Mouse (Mus musculus): ENCODE results near the gene Nfatc2ip.
"Not testable (repeated sequence)": the region's sequence is repeated elsewhere in the genome, so short reads cannot be mapped to it uniquely, and the experiment has no call there.

The Nfatc2ip gene

DNA sequence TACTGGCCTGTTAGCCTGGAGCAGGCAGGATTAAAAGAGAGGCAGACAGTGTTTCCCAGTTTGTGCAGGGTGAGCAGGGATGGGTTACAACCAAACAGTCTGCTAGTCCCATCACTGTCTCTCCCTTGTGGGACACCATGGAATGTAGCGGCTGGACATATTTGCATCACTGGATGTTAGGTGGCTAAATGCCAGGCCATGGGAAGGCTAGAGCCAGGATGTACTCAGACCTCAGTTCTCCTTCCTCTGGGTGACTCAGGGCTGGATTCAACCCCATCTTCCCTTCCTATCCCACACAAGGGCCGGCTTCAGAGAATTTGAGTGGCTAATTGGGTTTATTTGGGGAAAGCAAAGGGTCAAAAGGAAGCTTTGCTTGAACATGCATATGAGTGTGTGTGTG, 12.1 kb upstream of the Nfatc2ip start:
- DNase-seq (ENCODE audit: low read depth, low spot score), result no peak

DNA sequence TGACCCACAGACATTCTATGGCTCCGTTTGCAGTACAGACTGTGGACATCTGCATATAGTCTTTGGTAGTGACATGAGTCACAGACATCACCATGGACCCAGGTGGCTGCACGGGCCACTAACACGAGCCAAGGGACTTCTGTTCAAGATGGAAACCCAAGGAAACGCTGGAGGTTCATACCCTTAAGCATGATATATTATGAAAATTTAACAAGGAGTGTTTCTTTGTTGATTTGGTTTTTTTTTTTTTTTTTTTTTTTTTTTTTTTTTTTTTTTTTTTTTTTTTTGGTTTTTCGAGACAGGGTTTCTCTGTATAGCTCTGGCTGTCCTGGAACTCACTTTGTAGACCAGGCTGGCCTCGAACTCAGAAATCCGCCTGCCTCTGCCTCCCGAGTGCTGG, 6.0 kb upstream of the Nfatc2ip start:
- not testable (repeated sequence) for DNase-seq (ENCODE audit: low read depth, low spot score)

DNA sequence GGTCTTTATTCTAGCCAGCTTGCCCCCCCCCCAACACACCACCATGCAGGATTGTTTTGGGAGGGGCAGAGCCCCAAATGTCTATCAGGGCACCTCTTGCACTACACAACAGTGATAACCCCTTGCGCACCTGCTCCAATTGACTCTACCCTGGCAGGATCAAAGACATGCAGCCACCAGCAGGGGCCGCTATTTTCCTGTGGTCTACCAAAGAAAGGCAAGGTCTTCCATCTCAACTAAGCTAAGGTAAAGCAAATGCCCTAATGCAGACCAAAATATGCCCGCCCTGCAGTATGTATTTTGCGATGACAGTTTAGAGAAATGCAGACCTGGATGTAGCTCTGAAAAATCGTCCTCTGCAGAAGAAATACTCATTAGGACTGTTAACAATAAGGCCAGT, 3.0 kb upstream of the Nfatc2ip start:
- peak; percentile 87 for DNase-seq (ENCODE audit: low read depth, low spot score)

DNA sequence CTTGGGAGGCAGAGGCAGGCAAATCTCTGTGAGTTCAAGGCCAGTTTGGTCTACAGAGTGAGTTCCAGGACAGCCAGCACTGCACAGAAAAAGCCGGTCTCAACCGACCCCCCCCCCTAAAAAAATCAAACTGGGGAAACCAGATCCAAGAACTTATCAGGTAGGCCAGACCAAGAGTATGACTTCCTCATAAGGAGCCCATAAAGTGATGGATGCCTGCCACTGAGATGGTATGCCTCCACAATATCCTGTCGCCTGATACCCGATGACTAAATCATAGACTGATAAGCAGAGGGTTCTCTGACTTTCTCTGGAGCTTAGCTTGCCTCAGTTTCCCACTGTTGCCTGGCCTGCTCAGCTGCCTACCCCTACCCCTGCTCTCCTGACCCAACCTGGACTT, 1.3 kb upstream of the Nfatc2ip start:
- no peak for DNase-seq (ENCODE audit: low read depth, low spot score)

DNA sequence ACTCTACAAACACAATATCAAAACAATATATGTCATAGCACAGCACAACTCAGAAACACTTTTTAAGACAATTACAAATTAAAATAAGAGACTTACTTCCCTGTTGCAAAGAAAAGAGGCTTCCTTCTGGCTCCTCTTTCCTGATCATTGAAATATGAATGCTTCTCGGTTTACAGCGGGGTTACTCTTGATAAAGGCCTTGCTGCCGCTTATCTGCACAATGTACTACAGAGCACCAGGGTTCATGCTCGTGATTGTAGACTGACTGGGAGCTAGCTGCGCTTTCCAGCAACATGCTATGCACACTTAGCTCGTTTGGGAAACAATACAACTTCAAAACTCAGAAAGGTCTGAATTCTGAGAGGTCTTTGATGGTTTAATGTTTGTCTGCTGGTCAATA, 684 bp upstream of the Nfatc2ip start:
- DNase-seq (ENCODE audit: low read depth, low spot score), result no peak

DNA sequence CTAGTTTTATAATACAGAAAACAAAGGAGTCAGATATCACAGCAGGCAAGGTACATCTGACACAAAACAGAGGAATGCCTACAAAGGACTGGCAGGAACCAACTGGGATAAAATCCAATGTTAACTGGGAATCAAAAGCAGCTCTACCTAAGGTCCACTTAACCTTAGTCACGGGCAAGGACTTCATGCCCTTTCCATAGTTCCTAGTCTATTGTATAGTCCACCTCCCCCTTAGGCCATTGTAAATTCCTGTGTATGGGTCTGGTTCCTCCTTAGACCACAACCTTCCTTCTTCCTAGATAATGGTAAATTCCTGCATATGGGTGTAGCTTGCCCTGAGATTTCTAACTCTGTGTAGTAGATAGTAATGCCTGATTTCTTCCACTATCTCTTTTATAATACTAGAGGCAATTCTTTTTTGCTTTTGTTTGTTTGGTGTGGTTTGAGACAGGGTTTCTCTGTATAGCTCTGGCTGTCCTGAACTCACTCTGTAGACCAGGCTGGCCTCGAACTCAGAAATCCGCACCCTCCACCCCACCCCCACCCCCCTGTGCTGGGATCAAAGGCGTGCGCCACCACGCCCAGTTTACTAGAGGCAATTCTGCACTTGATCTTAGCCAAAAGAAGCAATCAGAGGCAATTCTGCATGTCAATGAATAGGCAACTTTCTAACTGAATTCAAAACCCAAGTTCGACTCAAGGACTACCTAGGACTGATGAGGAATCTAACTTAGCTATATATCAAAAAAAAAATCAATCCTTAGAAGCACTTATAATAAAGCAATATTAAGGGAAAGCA, 4.3 kb downstream of the Nfatc2ip start:
- DNase-seq (ENCODE audit: low read depth, low spot score), result not testable (repeated sequence)

DNA sequence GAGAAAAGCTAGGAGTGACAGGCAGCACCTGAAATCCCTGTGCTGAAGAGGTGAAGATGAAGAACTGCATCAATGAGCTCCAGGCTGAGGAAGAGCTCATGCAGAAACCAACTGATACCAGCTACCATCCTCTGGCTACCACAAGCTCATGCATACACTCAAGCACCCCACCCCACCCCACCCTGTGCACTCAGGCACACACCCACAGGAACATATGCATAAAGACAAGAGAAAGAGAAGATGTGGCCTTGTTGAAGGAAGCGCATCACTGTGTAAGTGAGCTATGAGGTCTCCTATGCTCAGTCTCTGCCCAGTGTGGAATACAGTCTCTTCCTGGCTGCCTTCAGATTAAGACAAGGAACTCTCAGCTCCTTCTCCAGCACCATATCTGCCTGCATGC, 8.4 kb downstream of the Nfatc2ip start:
- no peak for DNase-seq (ENCODE audit: low read depth, low spot score)

DNA sequence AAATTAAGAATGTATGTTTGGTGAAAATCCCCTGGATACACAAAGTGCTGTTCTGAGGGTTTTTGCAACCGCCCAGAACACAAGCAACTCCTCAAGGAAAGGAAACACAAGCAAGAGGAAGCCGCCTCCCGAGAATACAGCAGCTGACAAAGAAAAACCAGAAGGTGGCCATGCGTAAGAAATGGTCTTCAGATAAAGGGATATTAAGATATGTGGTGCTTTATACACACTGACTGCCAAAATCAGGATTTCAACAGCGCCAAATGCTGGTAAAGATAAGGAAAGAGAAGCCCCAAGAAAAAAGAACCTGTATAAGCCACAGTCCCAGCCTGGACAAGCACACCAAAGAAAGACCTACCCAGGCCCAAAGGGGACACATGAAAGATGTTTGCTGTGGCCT, 13.0 kb downstream of the Nfatc2ip start:
- DNase-seq (ENCODE audit: low read depth, low spot score), result no peak

DNA sequence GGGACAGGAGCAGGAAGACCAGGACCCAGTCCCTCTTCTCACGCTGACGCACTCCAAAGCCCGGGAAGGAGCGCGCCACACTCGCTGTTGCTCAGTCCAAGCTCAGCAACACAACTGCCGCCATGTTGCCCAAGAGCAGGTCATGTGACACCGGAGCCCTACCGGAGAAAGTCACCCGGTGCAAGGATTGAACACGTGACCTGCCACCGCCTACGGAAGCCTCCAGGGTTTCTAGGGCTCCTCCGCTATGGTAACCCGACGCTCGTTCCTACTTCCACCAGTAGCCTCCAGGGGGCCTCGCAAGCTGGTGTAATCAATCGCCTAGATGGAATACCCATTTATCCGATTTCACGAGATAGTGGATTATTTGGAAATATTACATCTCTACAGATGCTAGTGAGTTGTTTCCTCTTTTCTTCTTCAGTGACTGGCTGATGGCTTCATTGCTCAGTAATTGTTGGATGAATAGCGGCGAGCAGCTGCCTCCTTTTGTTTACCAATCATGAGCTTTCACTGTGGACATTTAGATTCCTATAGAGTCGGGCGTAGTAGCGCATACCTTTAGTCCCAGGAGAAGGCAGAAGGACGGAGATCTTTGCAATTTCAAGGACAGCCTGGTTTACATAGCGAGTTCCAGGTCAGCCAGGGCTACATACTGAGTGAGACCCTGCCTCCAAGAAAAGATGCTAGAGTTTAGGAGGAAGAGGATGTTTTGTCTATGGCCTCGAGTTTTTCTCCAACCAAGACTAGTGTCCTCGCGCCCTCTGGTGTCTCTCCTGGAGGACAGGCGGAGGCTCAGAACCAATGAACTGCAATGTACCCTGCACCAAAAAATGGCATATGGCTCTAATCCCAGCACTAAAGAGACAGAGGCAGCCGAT, 19.0 kb downstream of the Nfatc2ip start, which contains the start of gene Spns1:
Gene Spns1 (minus strand): TSS at position 173 of the 881 bp plus-strand sequence.
- DNase-seq (ENCODE audit: low read depth, low spot score), result peak; percentile 100

DNA sequence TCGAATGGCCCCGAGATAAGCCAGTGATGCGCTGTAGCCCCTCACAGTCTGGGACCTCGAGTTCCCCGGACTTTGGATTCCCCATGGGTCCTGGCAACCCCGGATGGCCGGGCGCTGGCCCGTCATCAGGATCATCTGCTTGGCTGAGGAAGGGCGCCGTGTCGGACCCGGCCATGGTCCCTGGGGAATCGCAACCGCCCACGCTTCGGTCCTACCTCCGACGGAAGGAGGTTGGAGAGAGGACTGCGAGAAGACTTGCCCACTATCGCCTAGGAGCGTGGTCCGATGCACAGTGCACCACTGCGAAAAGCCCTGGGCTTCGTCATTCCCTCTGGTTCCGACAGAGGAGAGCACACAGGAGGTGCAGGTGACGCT, 19.6 kb downstream of the Nfatc2ip start:
- DNase-seq (ENCODE audit: low read depth, low spot score), result no peak

DNA sequence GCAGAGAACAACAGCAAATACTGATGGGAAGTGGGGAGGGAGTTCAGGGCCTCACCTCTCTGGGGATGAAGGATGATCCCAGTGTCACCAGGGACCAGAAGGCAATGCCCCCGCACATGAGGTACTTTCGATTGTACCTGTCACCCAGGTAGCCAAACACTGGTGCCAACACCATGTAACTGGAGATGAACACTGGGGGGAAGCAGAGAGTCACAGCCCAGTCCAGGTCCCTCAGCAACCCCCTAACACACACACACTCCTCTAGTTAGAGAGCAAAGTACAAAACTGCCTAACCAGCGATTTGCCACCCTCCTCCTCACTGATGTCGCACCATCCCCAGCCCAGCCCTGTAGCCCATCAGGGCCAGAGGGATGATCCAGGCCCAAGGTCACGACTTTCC, 21.5 kb downstream of the Nfatc2ip start:
- DNase-seq (ENCODE audit: low read depth, low spot score), result no peak

DNA sequence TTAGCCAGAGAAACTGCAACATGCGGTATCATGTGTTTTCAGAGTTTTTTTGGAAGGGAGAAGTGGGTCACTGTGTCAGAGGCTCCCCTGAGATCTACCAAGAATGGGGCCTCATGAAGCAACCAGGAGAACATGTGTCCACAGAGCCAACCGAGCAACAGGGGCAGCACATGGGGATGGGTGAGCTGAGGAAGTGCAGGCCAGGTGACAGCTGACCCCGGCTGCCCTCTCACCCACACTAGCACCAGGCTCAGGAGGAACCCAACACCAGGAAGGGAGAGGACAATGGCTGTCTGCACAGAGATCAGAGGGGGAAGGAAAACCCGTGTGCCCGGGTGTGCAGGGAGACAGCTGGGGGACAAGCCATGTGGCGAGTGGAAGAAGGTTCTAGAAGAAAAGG, 22.0 kb downstream of the Nfatc2ip start:
- DNase-seq (ENCODE audit: low read depth, low spot score), result no peak

DNA sequence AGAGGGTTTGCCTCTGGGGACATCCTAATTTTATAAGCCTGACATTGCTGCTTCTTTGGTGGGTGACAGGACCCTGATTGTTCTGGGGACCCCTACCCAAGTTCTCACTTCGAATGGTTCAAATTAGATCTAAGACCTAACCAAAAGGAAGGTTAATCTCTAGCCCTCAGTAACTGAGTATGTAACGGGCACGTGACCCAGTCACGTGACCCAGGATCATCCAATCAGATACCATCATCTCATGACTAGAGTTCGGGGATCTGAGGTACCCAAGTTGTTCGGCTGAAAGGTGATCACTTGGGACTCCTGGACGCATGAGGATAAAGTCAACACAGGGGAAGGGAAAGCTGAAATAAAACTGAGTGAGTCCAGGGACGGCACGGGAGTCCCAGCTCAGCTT, 23.5 kb downstream of the Nfatc2ip start:
- DNase-seq (ENCODE audit: low read depth, low spot score), result no peak

DNA sequence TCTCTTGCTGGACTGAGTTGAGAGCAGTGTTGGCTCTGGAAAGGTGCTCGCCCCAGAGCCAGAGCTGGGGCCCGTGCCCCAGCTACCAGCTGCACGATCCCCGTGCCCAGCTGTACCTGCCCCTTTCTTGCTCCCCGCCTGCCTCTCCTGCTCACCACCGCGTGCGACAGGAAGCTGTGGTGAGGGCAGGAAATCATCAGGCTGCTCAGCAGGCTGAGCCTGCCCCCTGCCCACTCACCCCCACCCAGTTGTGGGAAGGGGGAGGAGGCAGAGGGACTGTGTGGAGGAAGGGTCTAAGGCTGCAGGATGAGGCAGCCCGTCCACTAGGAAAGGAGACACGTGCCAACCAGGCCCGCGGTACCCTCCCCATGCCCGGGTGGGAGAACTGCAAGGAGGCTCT, 27.1 kb downstream of the Nfatc2ip start, which contains the start of gene Lat:
Gene Lat (minus strand): TSS at position 178 of the 400 bp plus-strand sequence.
- no peak for DNase-seq (ENCODE audit: low read depth, low spot score)

DNA sequence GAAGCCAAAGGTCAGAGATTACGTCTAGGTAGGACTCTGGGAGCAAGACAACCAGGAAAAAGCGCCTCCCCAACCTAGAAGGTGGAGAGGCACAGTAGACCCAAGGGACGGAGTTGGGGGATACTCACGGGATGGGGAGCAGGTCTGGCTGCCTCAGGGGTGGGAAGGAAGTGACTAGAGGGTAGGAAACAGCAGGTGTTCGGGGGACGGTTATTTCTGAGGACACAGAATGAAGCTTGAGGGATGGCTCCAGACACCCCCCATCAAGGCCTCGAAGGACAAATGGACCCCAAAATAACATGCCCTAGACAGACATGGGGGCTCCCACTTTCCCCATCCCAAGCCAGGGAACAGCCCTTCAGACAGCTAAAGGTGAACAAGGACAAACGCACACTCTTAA, 28.2 kb downstream of the Nfatc2ip start:
- no peak for DNase-seq (ENCODE audit: low read depth, low spot score)

DNA sequence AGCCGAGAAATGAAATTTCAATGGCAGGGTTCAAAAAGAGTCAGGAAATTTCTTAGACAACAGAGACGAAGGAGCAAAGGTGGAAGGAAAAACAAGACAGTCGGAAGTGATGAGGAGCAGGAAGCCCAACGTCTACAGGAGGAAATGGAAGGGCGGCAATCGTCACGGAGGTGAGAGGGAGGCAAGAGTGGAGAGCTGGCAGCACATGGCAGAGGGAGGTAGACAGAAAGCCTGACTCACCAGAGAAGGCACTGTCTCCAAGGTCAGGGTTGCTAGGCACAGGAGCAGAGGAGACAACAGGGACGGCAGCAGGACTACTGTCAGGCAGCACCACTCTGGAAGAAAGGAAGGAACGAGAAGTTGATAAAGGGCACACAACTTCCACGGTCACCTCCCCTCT, 28.9 kb downstream of the Nfatc2ip start:
- no peak for DNase-seq (ENCODE audit: low read depth, low spot score)

DNA sequence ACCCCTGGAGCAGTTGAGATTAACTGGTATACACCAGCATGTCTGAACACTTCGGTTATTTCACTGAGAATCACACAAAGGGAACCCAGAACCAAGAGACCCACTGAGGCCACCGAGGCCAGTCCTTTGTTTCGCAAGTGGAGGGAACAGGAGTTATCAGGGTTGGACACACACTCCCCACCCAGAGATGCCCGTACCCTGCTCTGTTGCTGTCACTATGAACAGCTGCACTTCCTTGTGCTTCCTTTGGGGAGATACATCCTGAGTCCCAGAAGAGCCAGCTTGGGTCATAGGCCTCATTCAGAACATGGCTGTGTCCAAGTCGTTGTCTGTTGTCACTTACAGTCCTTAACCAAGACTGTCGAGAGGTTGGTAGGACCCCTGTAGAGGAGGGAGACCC, 33.5 kb downstream of the Nfatc2ip start:
- DNase-seq (ENCODE audit: low read depth, low spot score), result no peak

DNA sequence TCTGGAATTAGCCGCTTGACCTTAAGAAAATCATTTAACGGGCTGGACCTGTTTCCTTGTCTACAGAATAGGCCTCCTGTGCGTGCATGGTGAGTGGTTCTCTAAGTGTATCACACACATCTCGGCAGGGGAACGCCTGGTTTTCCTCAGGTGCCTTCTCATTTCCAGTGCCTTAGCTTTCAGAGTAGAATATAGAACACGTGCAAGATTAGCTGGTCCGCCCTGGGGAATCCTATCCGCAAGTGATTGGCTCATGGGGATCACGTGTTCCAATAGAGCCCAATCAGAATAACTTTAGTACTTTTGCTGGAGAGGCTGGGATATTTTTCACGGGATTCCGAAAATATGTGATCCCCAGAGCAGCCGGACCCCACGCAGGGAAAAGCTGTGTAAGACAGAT, 37.5 kb downstream of the Nfatc2ip start:
- no peak for DNase-seq (ENCODE audit: low read depth, low spot score)

DNA sequence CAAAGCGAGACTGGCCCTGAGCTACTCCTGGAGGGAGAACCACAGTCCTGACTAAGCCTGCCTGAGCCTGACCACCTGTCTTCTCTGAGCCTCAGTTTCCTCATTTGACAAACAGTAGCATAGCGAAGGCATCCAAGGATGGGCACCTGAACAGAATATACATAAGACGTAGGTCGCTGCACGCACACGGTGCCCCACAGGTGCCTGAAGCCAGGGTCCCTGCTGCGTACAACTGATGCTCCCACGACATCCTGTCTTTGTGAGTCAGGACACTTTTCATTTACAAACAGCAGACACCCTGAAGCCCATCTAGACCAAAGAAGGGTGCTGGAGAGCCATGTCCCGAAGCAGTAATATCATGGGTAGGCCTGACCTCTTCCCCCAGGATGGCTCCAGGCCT, 38.1 kb downstream of the Nfatc2ip start:
- DNase-seq (ENCODE audit: low read depth, low spot score), result no peak

DNA sequence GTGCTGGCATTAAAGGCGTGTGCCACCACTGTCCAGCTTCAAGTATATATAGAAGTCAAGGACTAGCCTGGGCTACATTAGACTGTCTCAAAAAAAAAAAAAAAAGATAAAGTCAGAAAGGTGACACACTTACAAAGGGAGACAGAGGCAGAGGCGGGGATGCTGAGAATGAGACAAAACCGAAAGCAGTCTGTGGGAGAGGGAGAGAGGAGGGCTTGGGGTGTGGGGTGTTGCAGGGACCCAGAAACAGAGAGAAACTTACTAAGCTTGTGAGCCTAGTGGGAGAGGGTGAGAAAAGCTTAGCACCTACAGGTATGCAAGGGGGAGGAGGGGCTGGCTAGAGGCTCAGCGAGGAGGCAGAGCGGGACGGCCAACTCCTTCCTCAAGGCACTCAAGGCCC, 38.7 kb downstream of the Nfatc2ip start:
- DNase-seq (ENCODE audit: low read depth, low spot score), result no peak

DNA sequence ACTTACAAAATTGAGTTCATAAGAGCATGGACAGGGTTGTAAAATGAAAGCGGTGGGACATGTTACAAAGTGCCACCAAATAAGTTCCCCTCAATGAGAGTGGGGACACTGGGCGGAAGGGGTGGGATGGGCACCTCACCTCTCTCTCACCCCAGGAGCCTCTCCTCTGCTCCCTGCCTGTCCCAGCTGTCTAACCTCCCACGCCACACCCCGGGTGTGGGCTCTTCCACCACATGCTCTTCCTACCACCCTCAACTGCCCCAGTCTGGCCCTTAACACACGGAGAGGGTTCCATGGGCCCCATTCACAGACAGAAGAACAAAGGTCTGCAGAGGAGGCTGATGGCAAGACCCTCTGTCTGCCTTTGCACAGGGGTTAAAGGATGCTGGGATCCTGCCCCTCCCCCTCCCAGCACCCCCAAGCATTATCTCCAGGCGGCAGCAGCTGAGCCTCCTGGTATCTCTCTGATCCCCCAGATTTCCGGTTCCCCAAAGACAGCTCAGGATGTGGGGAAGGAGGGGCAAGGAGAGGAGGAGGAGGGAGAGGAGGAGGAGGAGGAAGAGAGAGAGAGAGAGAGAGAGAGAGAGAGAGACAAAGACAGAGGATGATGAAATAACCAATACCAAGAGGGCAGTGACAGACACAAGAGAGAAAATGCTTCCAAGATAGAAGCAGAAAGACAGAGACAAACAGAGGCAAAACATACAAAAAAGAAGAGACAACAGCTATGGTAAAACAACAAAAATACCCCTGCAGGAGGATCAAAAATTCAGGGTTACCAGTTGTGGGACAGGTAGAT, 39.5 kb downstream of the Nfatc2ip start:
- DNase-seq (ENCODE audit: low read depth, low spot score), result no peak
